Mouse (Mus musculus): ENCODE results near the gene Gm5901.

GRCm38 (mm10) chr7:105373509-105373908 is 1.3 kb upstream of the Gm5901 start:
- TF ChIP-seq EP300 (IDR thresholded peaks at IDR 0.05; ENCODE audit: low read depth) = no peak; the same call in 1 of the 2 replicates
- TF ChIP-seq CTCF (IDR thresholded peaks at IDR 0.05; ENCODE audit: low read depth) = no peak

Data from heart, postnatal 0 days (tissue).